35 mouse cellular contexts compared by ENCODE assay signal in the genomic region with DNA sequence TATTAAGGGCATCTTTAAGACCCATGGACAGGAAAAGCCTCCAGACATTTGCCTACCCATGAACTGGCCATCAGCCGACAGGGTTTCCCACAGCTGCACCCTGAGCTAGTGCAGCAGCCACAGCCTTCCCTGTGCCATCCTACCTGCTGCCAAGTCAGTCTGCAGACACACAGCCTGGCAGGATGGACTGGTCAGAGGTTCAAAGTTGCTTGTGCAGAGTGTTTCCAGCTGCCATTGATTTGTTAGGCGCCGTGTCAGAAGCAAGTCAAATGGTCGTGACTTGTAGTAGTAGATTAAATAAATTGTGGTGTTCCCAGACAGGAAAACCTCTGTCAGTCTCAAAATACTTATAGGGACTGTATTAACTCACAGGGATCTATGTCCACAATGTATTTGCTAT. TPM values are rescaled to one million over a fixed set of nuclear protein-coding genes. Genes with fewer than 3 reads are reported as not detected.
"Had no signal": no experiment of that assay in that cellular context is flagged by ENCODE, and none has a peak within 500 bp of the region (broad histone marks: within the 10 kb centered on the region; RNA-seq: fewer than 3 reads in every experiment).

No protein-coding gene starts in this region.

- H3K27ac ChIP-seq: heart, embryonic 13.5 days; heart, embryonic 15.5 days; hindbrain, embryonic 13.5 days; hindbrain, embryonic 15.5 days; hindbrain, postnatal 0 days; kidney, embryonic 15.5 days; kidney, postnatal 0 days; limb, embryonic 13.5 days; limb, embryonic 15.5 days had no signal

- H3K36me3 ChIP-seq: heart, embryonic 13.5 days; heart, embryonic 15.5 days; hindbrain, embryonic 13.5 days; hindbrain, embryonic 15.5 days; kidney, embryonic 15.5 days; limb, embryonic 13.5 days; limb, embryonic 15.5 days had no signal

- H3K4me3 ChIP-seq: heart, embryonic 13.5 days; heart, embryonic 15.5 days; hindbrain, embryonic 13.5 days; hindbrain, embryonic 15.5 days; kidney, embryonic 15.5 days; limb, embryonic 13.5 days; limb, embryonic 15.5 days had no signal

- H3K9me3 ChIP-seq: heart, embryonic 13.5 days; heart, embryonic 15.5 days; hindbrain, embryonic 15.5 days; limb, embryonic 15.5 days had no signal

- DNase-seq: gastrocnemius, postnatal 14 days; gastrocnemius, postnatal 36 days; heart, adult 18-20 months; heart, postnatal 14 days; heart, postnatal 36 days; kidney, adult 11 months; kidney, adult 2 months; kidney, adult 9 months; kidney, postnatal 14 days; kidney, postnatal 36 days; layer of hippocampus, adult 9-11 months; layer of hippocampus, postnatal 36 days; left cerebral cortex, postnatal 4 days had no signal

- ATAC-seq: hindbrain, postnatal 0 days; intestine, embryonic 16.5 days had no signal

- H3K4me1 ChIP-seq: heart, embryonic 13.5 days; hindbrain, embryonic 15.5 days; kidney, embryonic 15.5 days had no signal

- H3K27me3 ChIP-seq: heart, embryonic 15.5 days; hindbrain, embryonic 13.5 days; hindbrain, embryonic 15.5 days; kidney, embryonic 15.5 days; limb, embryonic 13.5 days; limb, embryonic 15.5 days had no signal

RNA-seq across cellular contexts. Expression of gene Pdcd1lg2, which starts 7.5 kb away (rescaled TPM):
- total RNA-seq: gastrocnemius, adult 18-20 months; gastrocnemius, adult 8-10 months; gastrocnemius, postnatal 14 days; gastrocnemius, postnatal 36 days; heart, postnatal 14 days; heart, postnatal 36 days; layer of hippocampus, adult 18-20 months; layer of hippocampus, postnatal 14 days; layer of hippocampus, postnatal 36 days; left cerebral cortex, postnatal 10 days had no signal
- polyA plus RNA-seq: gonadal fat pad, adult 2 months; heart, embryonic 11.5 days; heart, embryonic 13.5 days; heart, embryonic 15.5 days; heart, postnatal 0 days; hindbrain, embryonic 11.5 days; hindbrain, embryonic 13.5 days; hindbrain, embryonic 15.5 days; intestine, embryonic 14.5 days; kidney, embryonic 15.5 days; kidney, postnatal 0 days; limb, embryonic 11.5 days; limb, embryonic 13.5 days; limb, embryonic 15.5 days; liver, embryonic 11.5 days had no signal

RNA-seq across cellular contexts. Expression of gene Cd274, which starts 36.0 kb away (rescaled TPM):
- polyA plus RNA-seq: limb, embryonic 11.5 days had no signal
